Mouse (Mus musculus) myocyte (in vitro differentiated cells): ENCODE measurements at regions not wholly inside any gene's neighbourhood (a gene's known extent, or its start where the extent isn't known, plus 50 kb on each side); places are given as distances from the start of the nearest gene placed in this dataset.

Experiments
- H3K27me3 ChIP-seq: one replicate; pipeline ENCODE4 v1.6.1; 2011; ENCODE audit not compliant: control insufficient read depth, insufficient read depth, insufficient read length
- H3K36me3 ChIP-seq: one replicate; pipeline ENCODE4 v1.6.1; 2011; ENCODE audit not compliant: control insufficient read depth, insufficient read depth
- H3K4me2 ChIP-seq: one replicate; pipeline ENCODE4 v1.6.1; 2011; ENCODE audit warnings: low read depth, control low read depth
- H3K4me3 ChIP-seq: one replicate; pipeline ENCODE4 v1.5.1; 2011; ENCODE audit warnings: mild to moderate bottlenecking, control low read depth, moderate library complexity
- H3K79me2 ChIP-seq: one replicate; pipeline ENCODE4 v1.6.1; 2011; ENCODE audit not compliant: control insufficient read depth, insufficient read depth
- H3ac ChIP-seq: one replicate; pipeline ENCODE4 v1.6.1; 2011; ENCODE audit not compliant: control insufficient read depth, insufficient read length
- CEBPB ChIP-seq: IDR thresholded peaks from 2 replicates; pipeline ENCODE4 v1.6.1; 2011; ENCODE audit warnings: mild to moderate bottlenecking, moderate library complexity; ENCODE audit not compliant: poor library complexity, insufficient read depth, severe bottlenecking
- E2F4 ChIP-seq: IDR thresholded peaks from one replicate; pipeline ENCODE4 v1.6.1; 2011; ENCODE audit warnings: mild to moderate bottlenecking, control low read depth, moderate library complexity; ENCODE audit not compliant: insufficient read depth
- MAX ChIP-seq: IDR thresholded peaks from one replicate; pipeline ENCODE4 v1.6.1; 2011; ENCODE audit warnings: low read depth, mild to moderate bottlenecking, control low read depth
- MYOD1 ChIP-seq, 3 experiments: IDR thresholded peaks; one replicate each; pipeline ENCODE4 v1.6.1; 2011; ENCODE audit warnings: control low read depth in 2 of 3, low read depth in 2 of 3, mild to moderate bottlenecking in 2 of 3, moderate library complexity in 1 of 3; ENCODE audit not compliant: insufficient read length in 2 of 3, control insufficient read depth in 1 of 3
- MYOG ChIP-seq, 3 experiments: IDR thresholded peaks; one replicate each; pipeline ENCODE4 v1.6.1; 2011; ENCODE audit warnings: control low read depth in 2 of 3, low read depth in 2 of 3, mild to moderate bottlenecking in 2 of 3; ENCODE audit not compliant: insufficient read length in 2 of 3, control insufficient read depth in 1 of 3, insufficient read depth in 1 of 3
- POLR2A ChIP-seq: IDR thresholded peaks from one replicate; pipeline ENCODE4 v1.6.1; 2011; ENCODE audit warnings: low read depth, mild to moderate bottlenecking, control low read depth, moderate library complexity; ENCODE audit not compliant: insufficient read length
- POLR2AphosphoS2 ChIP-seq: IDR thresholded peaks from one replicate; pipeline ENCODE4 v1.6.1; 2011; ENCODE audit warnings: low read depth, control low read depth; ENCODE audit not compliant: insufficient read length
- REST ChIP-seq: IDR thresholded peaks from one replicate; pipeline ENCODE4 v1.6.1; 2011; ENCODE audit warnings: mild to moderate bottlenecking, control low read depth, moderate library complexity; ENCODE audit not compliant: insufficient read depth, insufficient read length
- SRF ChIP-seq: IDR thresholded peaks from one replicate; pipeline ENCODE4 v1.6.1; 2011; ENCODE audit warnings: low read depth; ENCODE audit not compliant: control insufficient read depth, insufficient read length
- TCF12 ChIP-seq: IDR thresholded peaks from one replicate; pipeline ENCODE4 v1.6.1; 2011; ENCODE audit warnings: mild to moderate bottlenecking, control low read depth; ENCODE audit not compliant: poor library complexity, insufficient read depth, severe bottlenecking
- TCF3 ChIP-seq: IDR thresholded peaks from one replicate; pipeline ENCODE4 v1.6.1; 2011; ENCODE audit warnings: low read depth, control low read depth; ENCODE audit not compliant: insufficient read length
- USF1 ChIP-seq: IDR thresholded peaks from one replicate; pipeline ENCODE4 v1.6.1; 2011; ENCODE audit warnings: low read depth, mild to moderate bottlenecking, control low read depth, moderate library complexity

DNA sequence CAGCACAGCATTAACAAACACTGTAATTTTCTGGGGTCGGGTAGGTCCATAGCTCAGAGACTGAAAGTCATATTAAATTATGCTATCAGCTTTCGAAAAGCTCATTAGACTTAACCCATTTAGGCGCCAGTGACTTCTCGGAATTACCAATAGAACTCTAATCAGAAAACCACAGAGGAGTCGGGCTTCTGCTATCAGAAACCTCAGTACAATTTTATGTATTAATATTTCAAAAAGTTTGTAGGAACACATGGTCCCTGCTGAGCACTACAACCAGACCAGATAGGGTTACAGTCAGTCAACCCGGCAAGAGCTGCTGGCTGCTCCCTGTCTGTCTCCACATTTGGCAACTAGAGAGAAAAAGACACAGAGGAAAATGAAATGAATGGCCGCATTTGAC is 647.3 kb upstream of the Pabpc4l start:
- H3K36me3 ChIP-seq: no peaks in the 10 kb centered on the region
- H3K4me3 ChIP-seq: no peak overlapping the region
- no peaks in the 10 kb centered on the region for H3K27me3 ChIP-seq
- H3K79me2 ChIP-seq: no peaks in the 10 kb centered on the region
- H3ac ChIP-seq: no peak overlapping the region
- TF ChIP-seq MYOG (IDR thresholded peaks at IDR 0.05; ENCODE audit: control insufficient read depth in 1 of 3, insufficient read depth in 1 of 3, insufficient read length in 2 of 3, low read depth in 2 of 3) (no peak), MYOD1 (IDR thresholded peaks at IDR 0.05; ENCODE audit: control insufficient read depth in 1 of 3, insufficient read length in 2 of 3, low read depth in 2 of 3) (no peak), TCF12 (no peak), USF1 (no peak), POLR2AphosphoS2 (no peak), REST (no peak), SRF (no peak), POLR2A (no peak), CEBPB (no peak), TCF3 (no peak), MAX (no peak), E2F4 (no peak)
- no peak overlapping the region for H3K4me2 ChIP-seq

DNA sequence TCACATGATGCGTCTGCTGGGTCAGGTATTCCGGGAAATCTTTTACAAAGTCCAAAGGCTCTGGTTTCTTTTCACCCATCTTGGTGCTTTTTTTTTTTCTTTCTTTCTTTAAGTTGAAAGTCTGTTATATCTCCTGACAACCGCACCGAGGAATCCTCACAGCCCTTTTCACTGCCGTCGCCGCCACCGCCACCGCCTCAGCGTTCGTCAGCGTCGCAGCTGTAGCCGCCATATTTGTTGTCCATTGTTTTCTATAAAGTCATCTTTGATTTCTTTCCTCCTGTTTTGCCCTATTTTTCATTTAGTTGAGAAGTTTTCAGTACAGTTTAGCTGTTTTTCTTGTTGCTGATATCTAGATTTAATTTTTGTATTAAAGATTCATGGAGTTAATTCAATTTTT is 603.5 kb upstream of the Pabpc4l start:
- H3K36me3 ChIP-seq: no peaks in the 10 kb centered on the region
- no peak overlapping the region for H3K4me3 ChIP-seq
- H3K79me2 ChIP-seq: no peaks in the 10 kb centered on the region
- TF ChIP-seq SRF (no peak), E2F4 (no peak), POLR2A (no peak), MAX (no peak), USF1 (no peak), TCF3 (no peak), CEBPB (no peak), MYOG (IDR thresholded peaks at IDR 0.05; ENCODE audit: control insufficient read depth in 1 of 3, insufficient read depth in 1 of 3, insufficient read length in 2 of 3, low read depth in 2 of 3) (no peak), TCF12 (no peak)
- H3ac ChIP-seq: no peak overlapping the region
- no peaks in the 10 kb centered on the region for H3K27me3 ChIP-seq
- H3K4me2 ChIP-seq: no peak overlapping the region

- no peaks in the 10 kb centered on the region for H3K79me2 ChIP-seq
- no peak overlapping the region for H3K4me2 ChIP-seq
- H3K27me3 ChIP-seq: no peaks in the 10 kb centered on the region
- TF ChIP-seq SRF: no peak
- TF ChIP-seq MYOD1 (IDR thresholded peaks at IDR 0.05; ENCODE audit: control insufficient read depth in 1 of 3, insufficient read length in 2 of 3, low read depth in 2 of 3): no peak
- TF ChIP-seq POLR2A: no peak
- TF ChIP-seq E2F4: no peak
- TF ChIP-seq CEBPB: no peak
- no peak for TF ChIP-seq TCF3
- no peak for TF ChIP-seq REST
- TF ChIP-seq TCF12: no peak
- no peak for TF ChIP-seq USF1
- TF ChIP-seq MYOG (IDR thresholded peaks at IDR 0.05; ENCODE audit: control insufficient read depth in 1 of 3, insufficient read depth in 1 of 3, insufficient read length in 2 of 3, low read depth in 2 of 3): no peak
- no peak for TF ChIP-seq MAX
- no peak for TF ChIP-seq POLR2AphosphoS2
- H3K4me3 ChIP-seq: no peak overlapping the region
- H3K36me3 ChIP-seq: no peaks in the 10 kb centered on the region
- no peak overlapping the region for H3ac ChIP-seq
Measured at GRCm38 (mm10) chr3:47025738-47026137, 577.7 kb upstream of the Pabpc4l start.

DNA sequence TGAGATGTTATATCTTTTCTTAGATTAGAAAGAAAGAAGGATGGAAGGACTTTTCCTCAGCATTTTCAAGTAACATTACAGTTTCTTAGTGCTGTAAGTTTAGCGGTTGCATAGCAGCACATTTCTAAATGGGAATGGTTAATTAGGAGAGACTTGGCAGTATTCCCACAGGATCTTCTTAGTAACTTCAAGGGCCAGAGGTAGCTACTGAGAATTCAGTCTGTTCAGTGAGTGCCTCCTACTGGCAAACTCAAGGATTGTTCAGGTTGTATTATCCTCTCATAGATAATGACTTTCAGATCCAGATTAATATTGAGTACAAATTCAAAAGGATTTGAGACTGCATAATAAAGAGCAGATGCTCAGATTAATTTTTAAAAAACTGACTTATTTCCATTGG is 571.3 kb upstream of the Pabpc4l start:
- Histone ChIP-seq H3K4me3 (no peak overlapping the region), H3K79me2 (no peaks in the 10 kb centered on the region), H3ac (no peak overlapping the region), H3K27me3 (no peaks in the 10 kb centered on the region), H3K36me3 (no peaks in the 10 kb centered on the region), H3K4me2 (no peak overlapping the region)
- no peak for TF ChIP-seq TCF12

DNA sequence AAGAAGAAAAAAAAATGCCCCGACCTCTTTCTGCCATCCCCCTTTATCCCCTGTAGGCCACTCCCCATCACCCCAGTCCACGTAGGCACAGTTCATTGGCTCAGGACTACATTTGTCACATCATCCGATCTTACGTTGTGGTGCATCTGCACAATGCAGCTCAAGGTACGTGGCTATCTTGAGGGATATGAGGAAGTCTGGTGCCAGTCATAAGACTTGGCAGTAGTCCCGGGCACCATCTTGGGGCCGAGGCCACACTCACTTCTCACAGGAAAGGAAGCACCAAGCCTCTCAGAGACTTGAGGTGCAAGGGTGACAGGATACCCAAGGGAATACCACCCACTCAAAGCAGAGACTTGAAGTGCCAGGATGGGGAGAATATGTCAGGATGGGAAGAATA is 570.5 kb upstream of the Pabpc4l start:
- H3K4me2 ChIP-seq: no peak overlapping the region
- no peak overlapping the region for H3ac ChIP-seq
- H3K36me3 ChIP-seq: no peaks in the 10 kb centered on the region
- no peaks in the 10 kb centered on the region for H3K79me2 ChIP-seq
- H3K27me3 ChIP-seq: no peaks in the 10 kb centered on the region
- H3K4me3 ChIP-seq: no peak overlapping the region
- TF ChIP-seq MYOG (IDR thresholded peaks at IDR 0.05; ENCODE audit: control insufficient read depth in 1 of 3, insufficient read depth in 1 of 3, insufficient read length in 2 of 3, low read depth in 2 of 3) (no peak), E2F4 (no peak), MAX (no peak), POLR2AphosphoS2 (no peak), POLR2A (no peak), USF1 (no peak), MYOD1 (IDR thresholded peaks at IDR 0.05; ENCODE audit: control insufficient read depth in 1 of 3, insufficient read length in 2 of 3, low read depth in 2 of 3) (no peak), TCF3 (no peak), REST (no peak), CEBPB (no peak), TCF12 (no peak), SRF (no peak)
